Mouse (Mus musculus): Measurements from ENCODE around the gene Rtkn.

DNA sequence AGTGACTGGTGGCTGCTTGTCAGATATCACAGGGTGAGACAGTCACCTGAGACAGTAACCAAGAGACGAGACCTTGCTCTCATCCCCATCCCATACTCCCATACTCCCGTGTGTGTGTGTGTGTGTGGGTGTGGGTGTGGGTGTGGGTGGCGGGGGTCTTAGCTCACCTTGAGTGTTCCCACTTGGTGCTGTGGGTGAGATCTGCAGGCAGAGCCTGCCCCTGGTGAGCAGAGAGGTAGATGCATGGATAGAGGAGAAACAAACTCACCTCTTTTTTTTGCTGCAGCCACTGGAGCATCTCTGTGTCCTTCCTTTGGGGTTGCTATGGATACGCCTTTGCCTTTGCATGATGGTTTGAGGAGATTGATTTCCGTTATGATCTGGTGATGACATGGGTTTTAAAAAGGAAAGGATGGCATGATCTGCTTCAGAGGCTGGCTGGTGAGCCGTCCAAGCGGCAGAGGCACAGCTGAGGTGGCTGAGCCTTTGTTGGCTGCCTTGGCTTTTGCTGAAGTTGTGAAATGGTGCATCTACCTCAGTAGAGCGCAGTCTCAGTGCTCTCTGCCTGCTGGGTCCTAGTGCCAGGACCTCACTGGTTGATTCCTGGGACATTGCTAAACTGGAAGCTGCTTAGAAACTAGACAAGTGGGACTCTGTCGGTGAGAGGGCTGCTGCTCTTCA is 37.1 kb downstream of the Rtkn start:
- TF ChIP-seq POLR2A (IDR thresholded peaks at IDR 0.05; ENCODE audit: low read depth, low read length) (no peak), CTCF (IDR thresholded peaks at IDR 0.05; ENCODE audit: borderline replicate concordance, insufficient read depth, low read length) (no peak)

All from embryonic fibroblast, embryonic 13.5 days (primary cell).